Mouse (Mus musculus) activated CD4-positive, CD25-positive, alpha-beta regulatory T cell, adult 9 weeks (primary cell): ENCODE measurements around the gene Hpdl. TPM values are rescaled to one million over a fixed set of nuclear protein-coding genes. Genes with fewer than 3 reads are reported as not detected.

Source experiments
- polyA plus RNA-seq: library from polyadenylated mRNA; unstranded; fragments of 100-300 nt; shearing (Covaris generic); gene quantifications from one replicate; pipeline ENCODE4 v1.2.1, GENCODE M21; 2017

Gene Hpdl
- polyA plus RNA-seq: 0.71 TPM

GRCm38 (mm10) chr4:116821694-116822016 lies at the start of gene Hpdl:
TSS of gene Hpdl (minus strand) at chr4:116821707.

GRCm38 (mm10) chr4:116807197-116808129 lies 14.0 kb downstream of the Hpdl start, which contains the start of the genes Toe1 and Mutyh:
TSS of gene Toe1 (minus strand) at chr4:116807640.
TSS of gene Mutyh (plus strand) at chr4:116807723.

Other genes starting within 250 kb of the Hpdl start
- gene Ccdc17, start 225.1 kb downstream of the Hpdl start, polyA plus RNA-seq: 15.1 TPM
- gene Nasp, start 193.8 kb downstream of the Hpdl start, polyA plus RNA-seq: 47.8 TPM
- 361 TPM for gene Akr1a1, start 170.0 kb downstream of the Hpdl start, polyA plus RNA-seq
- 665 TPM for gene Prdx1, start 136.2 kb downstream of the Hpdl start, polyA plus RNA-seq
- 9.6 TPM for gene Mmachc, start 113.3 kb downstream of the Hpdl start, polyA plus RNA-seq
- 21.5 TPM for gene Ccdc163, start 113.2 kb downstream of the Hpdl start, polyA plus RNA-seq
- gene Tesk2, start 100.8 kb downstream of the Hpdl start, polyA plus RNA-seq: 7.8 TPM
- gene Toe1, start 14.1 kb downstream of the Hpdl start, polyA plus RNA-seq: 41.8 TPM
- 11.0 TPM for gene Mutyh, start 14.0 kb downstream of the Hpdl start, polyA plus RNA-seq
- 0.05 TPM for gene Zswim5, start 55.7 kb upstream of the Hpdl start, polyA plus RNA-seq
- 105 TPM for gene Urod, start 172.7 kb upstream of the Hpdl start, polyA plus RNA-seq
- gene Hectd3, start 173.6 kb upstream of the Hpdl start, polyA plus RNA-seq: 6.9 TPM
- 30.5 TPM for gene Eif2b3, start 197.7 kb upstream of the Hpdl start, polyA plus RNA-seq